Comparison of ENCODE assay signal across 11 mouse cellular contexts in genomic region chr2:152056368-152057251, GRCm38 (mm10). TPM values are rescaled to one million over a fixed set of nuclear protein-coding genes. Genes with fewer than 3 reads are reported as not detected.
DNase-seq lines count a peak whose midpoint lies in the region; ATAC-seq and TF ChIP-seq lines count a peak whose summit lies in the region.
"Had no signal": no experiment of that assay in that cellular context is flagged by ENCODE, and none has a peak within 500 bp of the region (broad histone marks: within the 10 kb centered on the region; RNA-seq: fewer than 3 reads in every experiment).

No protein-coding gene starts in this region.

- no peak overlapping the region for H3K4me3 ChIP-seq in forebrain, embryonic 16.5 days (replicated peaks; ENCODE audit: low read length)
- no peak overlapping the region for H3K4me3 ChIP-seq in midbrain, embryonic 16.5 days (ENCODE audit: low read depth, low read length)
- H3K4me3 ChIP-seq: left cerebral cortex, adult 2 months had no signal

- peak; percentile 52 for ATAC-seq in forebrain, embryonic 16.5 days
- peak; percentile 55 for ATAC-seq in midbrain, embryonic 16.5 days
- ATAC-seq: CD4-positive, CD25-positive, alpha-beta regulatory T cell, adult 4 months had no signal

- no peaks in the 10 kb centered on the region for H3K27me3 ChIP-seq in forebrain, embryonic 16.5 days (replicated peaks; ENCODE audit: control insufficient read depth, insufficient read depth, low read length)
- H3K27me3 ChIP-seq in midbrain, embryonic 16.5 days (ENCODE audit: control insufficient read depth, insufficient read depth, low read depth, low read length): no peaks in the 10 kb centered on the region

- WGBS in forebrain, embryonic 16.5 days: 55% methylated on average over 19 of the region's 22 CpGs
- 54% methylated on average over 22 of the region's 22 CpGs for WGBS in midbrain, embryonic 16.5 days

- no peak overlapping the region for H3K4me2 ChIP-seq in forebrain, embryonic 16.5 days (ENCODE audit: low read length)
- H3K4me2 ChIP-seq in midbrain, embryonic 16.5 days (ENCODE audit: low read length): no peak overlapping the region

- H3K9ac ChIP-seq in forebrain, embryonic 16.5 days (replicated peaks; ENCODE audit: low read depth, low read length): 0 out of 2 replicates have a peak overlapping the region, but pooled peaks have one; percentile 19
- H3K9ac ChIP-seq in midbrain, embryonic 16.5 days (ENCODE audit: low read depth, low read length): no peak overlapping the region

- H3K9me3 ChIP-seq in forebrain, embryonic 16.5 days (ENCODE audit: control insufficient read depth, low read length): no peaks in the 10 kb centered on the region
- no peaks in the 10 kb centered on the region for H3K9me3 ChIP-seq in midbrain, embryonic 16.5 days (replicated peaks; ENCODE audit: control insufficient read depth, low read length, poor library complexity, severe bottlenecking)

- no peak for TF ChIP-seq POLR2A in brain, embryonic 14.5 days (IDR thresholded peaks at IDR 0.05; ENCODE audit: borderline replicate concordance, extremely low read depth, insufficient read depth, insufficient read length, poor library complexity, severe bottlenecking)

- peak overlapping the region; percentile 29; the same call in 1 of the 2 replicates for H3K27ac ChIP-seq in forebrain, embryonic 16.5 days (ENCODE audit: low read length)
- no peak overlapping the region for H3K27ac ChIP-seq in midbrain, embryonic 16.5 days (ENCODE audit: low read length)
- H3K27ac ChIP-seq: left cerebral cortex, adult 2 months had no signal

- intact Hi-C loops in heart, postnatal 36 days (cut with DNase I): no loop called here
- intact Hi-C loops in left cerebral cortex, postnatal 36 days (cut with DNase I): no loop called here

- DNase-seq in heart, adult 11 months: peak; percentile 94
- DNase-seq in heart, postnatal 36 days: no peak
- peak; percentile 55 for DNase-seq in brain, embryonic 14.5 days (ENCODE audit: low read depth)
- DNase-seq in left cerebral cortex, postnatal 36 days (ENCODE audit: low spot score in 2 of 2): no peak
- no peak for DNase-seq in right cerebral cortex, postnatal 36 days (ENCODE audit: low spot score in 2 of 2)
- DNase-seq in kidney, postnatal 25 days: no peak
- DNase-seq: lung, postnatal 36 days had no signal

- TF ChIP-seq CTCF in brain, embryonic 14.5 days (IDR thresholded peaks at IDR 0.05; ENCODE audit: borderline replicate concordance, extremely low read depth, insufficient read depth, insufficient read length): no peak

- H3K4me1 ChIP-seq in forebrain, embryonic 16.5 days (replicated peaks; ENCODE audit: control insufficient read depth, insufficient read depth, low read length): peaks cover 27% of the 10 kb centered on the region
- H3K4me1 ChIP-seq in midbrain, embryonic 16.5 days (ENCODE audit: control insufficient read depth, insufficient read depth, low read length): no peaks in the 10 kb centered on the region; the same call in 1 of the 2 replicates

- H3K36me3 ChIP-seq in forebrain, embryonic 16.5 days (ENCODE audit: control insufficient read depth, insufficient read depth): no peaks in the 10 kb centered on the region
- H3K36me3 ChIP-seq in midbrain, embryonic 16.5 days (ENCODE audit: control insufficient read depth, insufficient read depth, low read length): no peaks in the 10 kb centered on the region

RNA-seq across cellular contexts. Expression of gene Scrt2, which starts 24.7 kb away (rescaled TPM):
- total RNA-seq in heart, postnatal 36 days (2021): not detected
- polyA plus RNA-seq in brain, embryonic 14.5 days (2012; rRNA removed): 66.5 and 88.8 TPM in 2 replicates
- polyA plus RNA-seq in forebrain, embryonic 16.5 days (2015; fragmentation: Nextera tagmentation; extraction: Ambion mirVana): 16.9 and 17.2 TPM in 2 replicates
- 5.8 and 7.7 TPM in 2 replicates for polyA plus RNA-seq in midbrain, embryonic 16.5 days (2015; fragmentation: Nextera tagmentation; extraction: Ambion mirVana)
- total RNA-seq in left cerebral cortex, postnatal 36 days (2021): 10 to 100 TPM; 14.5 to 18.5 TPM
- polyA plus RNA-seq: CD4-positive, CD25-positive, alpha-beta regulatory T cell, adult 4 months had no signal

RNA-seq across cellular contexts. Expression of gene Srxn1, which starts 48.7 kb away (rescaled TPM):
- 10 to 100 TPM; 16.6 to 21.6 TPM for total RNA-seq in heart, postnatal 36 days (2021)
- 17.9 and 18.5 TPM in 2 replicates for polyA plus RNA-seq in brain, embryonic 14.5 days (2012; rRNA removed)
- 11.4 and 13.6 TPM in 2 replicates for polyA plus RNA-seq in forebrain, embryonic 16.5 days (2015; fragmentation: Nextera tagmentation; extraction: Ambion mirVana)
- 21.8 and 25.4 TPM in 2 replicates for polyA plus RNA-seq in midbrain, embryonic 16.5 days (2015; fragmentation: Nextera tagmentation; extraction: Ambion mirVana)
- total RNA-seq in left cerebral cortex, postnatal 36 days (2021): 10 to 100 TPM; 91.1 to 94.2 TPM

Comparison
In these comparisons a context has a peak if more than half of its experiments do, and no peak if none do; other contexts are left out.
1. DNase-seq: peak in heart, adult 11 months (single experiment) and brain, embryonic 14.5 days (single experiment); none in heart, postnatal 36 days (0 of 2), left cerebral cortex, postnatal 36 days (0 of 2), right cerebral cortex, postnatal 36 days (0 of 2) and kidney, postnatal 25 days (0 of 2).